Mouse (Mus musculus) stomach, postnatal 0 days (tissue): ENCODE measurements at regions not wholly inside any gene's neighbourhood (a gene's known extent, or its start where the extent isn't known, plus 50 kb on each side); places are given as distances from the start of the nearest gene placed in this dataset.

Source experiments
- ATAC-seq: fragments of 200-750 bp; cut with Nextera tagmentation; 2 replicates; pipeline ENCODE4 v1.8.0; 2017; ENCODE audit not compliant: low FRiP score, low TSS enrichment
- DNase-seq: peaks from one replicate; pipeline ENCODE4 v3.0.0-alpha.2; 2016; ENCODE audit warnings: low spot score
- H3K27ac ChIP-seq: fragments of 300-500 bp; sonication (generic); replicated peaks from 2 replicates; pipeline ENCODE4 v1.5.1; 2014; ENCODE audit warnings: mild to moderate bottlenecking, control low read depth
- H3K27me3 ChIP-seq: fragments of 300-500 bp; sonication (generic); 2 replicates; pipeline ENCODE4 v1.6.1; 2014; ENCODE audit warnings: low read length; ENCODE audit not compliant: control insufficient read depth, insufficient read depth
- H3K36me3 ChIP-seq: fragments of 300-500 bp; sonication (generic); 2 replicates; pipeline ENCODE4 v1.6.1; 2014; ENCODE audit warnings: low read length, mixed read lengths; ENCODE audit not compliant: control insufficient read depth, insufficient read depth
- H3K4me1 ChIP-seq: fragments of 300-500 bp; sonication (generic); replicated peaks from 2 replicates; pipeline ENCODE4 v1.6.1; 2014; ENCODE audit warnings: antibody characterized with exemption; ENCODE audit not compliant: control insufficient read depth, insufficient read depth
- H3K4me2 ChIP-seq: fragments of 300-500 bp; sonication (generic); replicated peaks from 2 replicates; pipeline ENCODE4 v1.6.1; 2014; ENCODE audit warnings: low read depth, mild to moderate bottlenecking, control low read depth, moderate library complexity
- H3K4me3 ChIP-seq: fragments of 300-500 bp; sonication (generic); 2 replicates; pipeline ENCODE4 v1.5.1; 2014; ENCODE audit warnings: low read depth, low read length, control low read depth
- H3K9ac ChIP-seq: fragments of 300-500 bp; sonication (generic); 2 replicates; pipeline ENCODE4 v1.6.1; 2014; ENCODE audit warnings: mild to moderate bottlenecking, low read length, control low read depth, mixed read lengths
- H3K9me3 ChIP-seq: fragments of 300-500 bp; sonication (generic); 2 replicates; pipeline ENCODE4 v1.6.1; 2016; ENCODE audit warnings: low read length; ENCODE audit not compliant: control insufficient read depth
- CTCF ChIP-seq: IDR thresholded peaks from 2 replicates; pipeline ENCODE4 v1.5.1; 2016; ENCODE audit warnings: antibody characterized with exemption, low read depth, mild to moderate bottlenecking, moderate library complexity
- EP300 ChIP-seq: optimal IDR thresholded peaks from 2 replicates; pipeline ENCODE3; 2016; ENCODE audit warnings: antibody characterized with exemption
- WGBS: fragments of 180-500 bp; shearing (Covaris S2); extraction: QIAGEN DNeasy Blood & Tissue Kit; methylation state at CpG from one replicate; pipeline ENCODE4 v1.1.7; 2014; 5-methylcytosine and 5-hydroxymethylcytosine counted together

DNA sequence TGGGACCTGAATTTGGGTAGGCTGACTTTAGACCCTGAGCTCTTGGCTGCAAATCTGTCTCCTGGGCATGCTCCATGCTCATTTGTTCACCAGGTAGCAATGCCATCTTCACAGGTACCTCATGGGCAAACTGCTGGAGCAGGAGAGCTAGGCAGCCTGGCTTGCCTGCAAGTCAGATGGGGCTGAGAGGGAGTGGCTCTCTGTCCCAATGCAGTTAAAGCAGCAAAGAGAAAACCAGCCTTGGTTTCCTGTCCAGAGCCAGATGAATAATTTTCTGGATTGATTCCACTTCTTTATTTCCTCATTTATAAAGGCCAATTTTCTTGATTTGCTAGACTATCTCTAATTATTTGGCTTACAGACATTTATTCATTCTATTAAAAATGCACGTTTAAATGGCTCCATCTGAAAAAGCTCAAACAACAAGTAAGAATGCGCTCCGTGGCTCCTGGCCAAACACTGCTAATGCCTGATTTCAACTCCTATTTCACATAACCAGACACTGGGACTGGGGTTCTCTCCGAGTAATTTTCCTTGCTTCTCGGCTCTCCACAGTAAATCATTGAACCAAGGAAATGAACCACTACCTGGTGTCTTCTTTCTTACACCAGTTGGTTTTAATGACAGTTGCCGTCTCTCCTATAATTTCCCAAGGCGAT is 60.5 kb downstream of the Rsl24d1 start:
- Histone ChIP-seq H3K27me3 (no peaks in the 10 kb centered on the region), H3K36me3 (no peaks in the 10 kb centered on the region), H3K9ac (no peak overlapping the region), H3K4me2 (no peak overlapping the region), H3K27ac (no peak overlapping the region), H3K9me3 (no peaks in the 10 kb centered on the region), H3K4me3 (no peak overlapping the region), H3K4me1 (no peaks in the 10 kb centered on the region)
- TF ChIP-seq CTCF (no peak), EP300 (no peak)
- no peak for DNase-seq
- 49% methylated on average over 7 of the region's 7 CpGs for WGBS
- ATAC-seq = no peak

DNA sequence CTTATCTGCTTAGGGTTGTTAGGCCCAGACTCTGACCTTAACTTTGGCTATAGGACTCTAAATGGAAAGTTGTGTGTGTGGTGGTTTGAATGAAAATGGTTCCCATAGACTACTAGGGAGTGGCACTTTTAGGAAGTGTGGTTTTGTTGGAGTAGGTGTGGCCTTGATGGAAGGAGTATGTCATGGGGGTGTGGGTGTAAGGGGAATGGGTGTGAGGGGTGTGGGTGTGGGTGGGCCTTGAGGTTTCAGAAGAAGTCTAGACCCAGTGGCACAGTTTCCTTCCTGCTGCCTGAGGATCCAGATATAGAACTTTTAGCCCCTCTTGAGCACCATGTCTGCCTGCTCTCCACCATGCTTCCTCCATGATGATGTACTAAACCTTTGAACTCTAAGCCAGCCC is 63.4 kb downstream of the Rsl24d1 start:
- Histone ChIP-seq H3K4me3 (no peak overlapping the region), H3K4me2 (no peak overlapping the region), H3K36me3 (no peaks in the 10 kb centered on the region), H3K27ac (no peak overlapping the region), H3K4me1 (no peaks in the 10 kb centered on the region), H3K9ac (no peak overlapping the region), H3K9me3 (no peaks in the 10 kb centered on the region), H3K27me3 (no peaks in the 10 kb centered on the region)
- ATAC-seq (no peak), DNase-seq (no peak)
- TF ChIP-seq CTCF (no peak), EP300 (no peak)

DNA sequence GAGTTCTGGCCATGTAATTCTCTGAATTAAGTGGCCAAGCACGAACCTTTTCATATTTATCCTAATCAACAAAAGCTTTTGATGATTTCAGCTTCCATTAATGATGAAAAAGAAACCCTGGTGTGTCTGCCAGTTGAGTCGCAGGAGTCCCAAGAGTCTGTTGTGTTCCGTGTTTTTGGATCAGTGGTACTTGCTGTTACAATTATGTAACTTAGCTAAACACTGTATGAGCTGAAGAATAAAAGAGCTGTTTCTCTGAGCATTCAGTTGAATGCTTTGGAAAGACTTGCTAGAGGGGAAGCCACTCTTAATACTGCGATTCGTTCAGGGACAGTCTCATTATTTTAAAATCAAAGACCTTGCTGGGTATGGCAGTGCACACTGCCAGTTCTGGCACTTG is 70.1 kb downstream of the Rsl24d1 start:
- ATAC-seq = no peak

DNA sequence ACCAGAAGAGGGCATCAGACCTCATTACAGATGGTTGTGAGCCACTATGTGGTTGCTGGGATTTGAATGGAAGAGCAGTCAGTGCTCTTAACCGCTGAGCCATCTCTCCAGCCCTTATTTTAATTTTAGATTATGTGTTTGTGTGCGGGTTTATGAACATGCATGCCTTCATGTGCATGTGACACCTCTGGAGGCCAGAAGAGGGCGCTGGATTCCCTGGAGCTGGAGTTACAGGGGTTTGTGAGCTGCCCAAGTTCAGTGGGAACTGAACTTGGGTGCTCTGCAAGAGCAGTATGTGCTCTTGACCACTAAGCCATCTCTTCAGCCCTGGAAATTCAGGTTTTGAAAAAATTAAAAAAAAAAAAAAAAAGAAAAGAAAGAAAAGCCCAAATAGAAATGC is 71.7 kb downstream of the Rsl24d1 start:
- Histone ChIP-seq H3K27ac (no peak overlapping the region), H3K36me3 (no peaks in the 10 kb centered on the region), H3K27me3 (no peaks in the 10 kb centered on the region), H3K4me2 (no peak overlapping the region), H3K4me1 (no peaks in the 10 kb centered on the region), H3K9me3 (no peaks in the 10 kb centered on the region), H3K9ac (no peak overlapping the region), H3K4me3 (no peak overlapping the region)
- DNase-seq (no peak), ATAC-seq (no peak)
- 47% methylated on average over 3 of the region's 3 CpGs for WGBS
- TF ChIP-seq CTCF (peak; percentile 52), EP300 (no peak)

More for the DNA sequence above, 70.1 kb downstream of the Rsl24d1 start:
- H3K4me1 ChIP-seq = no peaks in the 10 kb centered on the region
- H3K4me3 ChIP-seq = no peak overlapping the region
- 86% methylated on average over 5 of the region's 5 CpGs for WGBS
- no peak overlapping the region for H3K9ac ChIP-seq
- no peaks in the 10 kb centered on the region for H3K27me3 ChIP-seq
- H3K9me3 ChIP-seq = no peaks in the 10 kb centered on the region
- H3K27ac ChIP-seq = no peak overlapping the region
- H3K4me2 ChIP-seq = no peak overlapping the region
- DNase-seq = no peak
- TF ChIP-seq CTCF (no peak), EP300 (no peak)
- H3K36me3 ChIP-seq = no peaks in the 10 kb centered on the region

DNA sequence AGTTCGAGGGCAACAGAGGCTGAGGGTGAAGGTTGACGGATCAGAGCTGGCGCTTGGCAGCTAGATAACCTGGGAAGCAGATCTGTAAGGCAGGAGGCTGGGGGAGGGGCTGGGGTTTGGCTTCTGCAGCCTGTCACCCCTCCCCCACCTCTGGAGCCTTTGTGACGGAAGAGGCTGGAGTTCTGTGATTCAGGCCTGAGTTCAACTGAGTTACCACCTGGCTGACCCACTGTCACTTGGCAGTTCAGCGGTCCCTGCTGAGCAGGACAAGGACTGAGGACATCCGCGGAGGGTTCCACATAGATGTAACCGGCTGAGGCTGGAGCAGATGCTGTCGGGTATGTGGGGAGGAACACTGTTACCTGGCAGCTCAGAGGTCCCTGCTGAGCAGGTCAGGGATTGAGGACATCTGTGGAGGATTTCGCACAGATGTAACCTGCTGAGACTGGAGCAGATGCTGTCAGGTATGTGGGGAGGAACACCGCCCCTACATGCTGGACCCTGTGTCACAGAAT is 79.1 kb downstream of the Rsl24d1 start:
- WGBS = 27% methylated on average over 11 of the region's 11 CpGs
- Histone ChIP-seq H3K4me1 (no peaks in the 10 kb centered on the region), H3K27me3 (no peaks in the 10 kb centered on the region), H3K27ac (no peak overlapping the region), H3K4me3 (no peak overlapping the region), H3K9me3 (no peaks in the 10 kb centered on the region), H3K36me3 (no peaks in the 10 kb centered on the region), H3K4me2 (no peak overlapping the region), H3K9ac (no peak overlapping the region)
- no peak for TF ChIP-seq CTCF
- TF ChIP-seq EP300 = no peak
- no peak for DNase-seq
- ATAC-seq = no peak

DNA sequence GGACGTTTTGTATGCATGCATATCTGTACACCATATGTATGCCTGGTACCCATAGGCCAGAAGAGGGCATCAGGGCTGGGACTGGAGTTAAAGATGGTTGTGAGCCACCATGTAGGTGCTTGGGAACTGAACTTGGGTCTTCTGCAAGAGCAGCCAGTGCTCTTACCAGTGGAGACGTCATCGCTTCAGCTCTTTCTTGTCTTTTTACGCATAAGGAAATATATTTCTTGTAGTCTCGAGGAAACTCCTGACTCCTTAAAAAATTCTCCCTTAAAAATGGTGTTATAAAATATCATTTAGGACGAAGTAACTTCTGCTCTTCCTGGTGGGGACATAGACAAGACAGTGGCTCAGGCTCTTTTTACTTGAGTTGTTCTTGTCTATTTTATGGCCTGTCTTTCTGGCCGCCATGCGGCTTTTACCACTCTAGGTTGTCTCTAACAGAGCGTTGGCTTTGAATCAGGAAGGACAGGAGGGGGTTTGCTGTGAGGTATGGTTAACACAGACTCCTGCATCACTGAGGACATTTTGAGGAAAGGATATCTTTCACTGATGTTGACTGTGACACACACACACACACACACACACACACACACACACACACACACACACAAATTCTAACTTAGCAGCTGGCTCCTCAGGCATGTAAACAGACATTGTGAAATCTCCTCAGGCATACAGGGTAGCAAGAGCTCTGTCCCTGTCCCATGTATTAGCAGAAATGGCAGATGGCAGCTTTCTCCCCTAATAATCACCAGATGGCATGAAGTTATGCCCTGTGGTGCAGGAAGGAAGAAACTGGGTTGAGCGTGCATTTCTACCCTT is 85.2 kb downstream of the Rsl24d1 start:
- H3K4me2 ChIP-seq = no peak overlapping the region
- no peak for TF ChIP-seq EP300
- no peak for TF ChIP-seq CTCF
- 87% methylated on average over 10 of the region's 10 CpGs for WGBS
- H3K4me3 ChIP-seq = no peak overlapping the region
- no peaks in the 10 kb centered on the region for H3K27me3 ChIP-seq
- H3K9ac ChIP-seq = no peak overlapping the region
- DNase-seq (no peak), ATAC-seq (no peak)
- no peak overlapping the region for H3K27ac ChIP-seq
- no peaks in the 10 kb centered on the region for H3K4me1 ChIP-seq
- H3K9me3 ChIP-seq = no peaks in the 10 kb centered on the region
- H3K36me3 ChIP-seq = no peaks in the 10 kb centered on the region
